Mouse (Mus musculus) cerebellum, adult 2 months (tissue): ENCODE measurements around the gene Cbln4.

Experiments used
- CTCF ChIP-seq: fragments of 200-500 bp; IDR thresholded peaks from 2 replicates; pipeline ENCODE4 v1.5.1; 2011; ENCODE audit warnings: low read depth, mild to moderate bottlenecking, control low read depth, low read length, moderate library complexity, borderline replicate concordance; ENCODE audit not compliant: insufficient read depth
- POLR2A ChIP-seq: fragments of 200-500 bp; IDR thresholded peaks from 2 replicates; pipeline ENCODE4 v1.6.1; 2011; ENCODE audit warnings: low read length, control low read depth, borderline replicate concordance; ENCODE audit not compliant: insufficient read depth

DNA sequence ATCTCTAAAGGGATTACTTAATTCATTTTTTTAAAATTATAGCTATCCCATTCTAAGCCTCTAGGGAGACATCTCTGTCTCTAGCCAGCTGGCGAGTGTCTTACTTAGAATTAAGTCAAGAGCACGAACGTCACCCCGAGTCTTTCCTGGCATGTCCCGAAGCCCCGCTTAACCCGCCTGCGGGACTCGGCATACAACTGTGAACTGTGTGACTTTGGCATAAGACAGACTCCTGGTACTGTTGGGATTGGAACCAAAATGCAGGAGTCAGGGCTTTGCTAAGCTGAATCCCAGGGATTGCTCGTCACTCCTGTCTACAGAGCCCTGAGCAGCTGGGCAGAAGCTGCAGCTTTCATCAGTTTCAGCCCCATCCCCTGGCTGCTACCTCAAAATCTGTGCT, 2.4 kb downstream of the Cbln4 start:
- TF ChIP-seq POLR2A, result no peak
- TF ChIP-seq CTCF, result no peak
